Mouse (Mus musculus) forebrain, embryonic 12.5 days (tissue): Measurements from ENCODE around the gene Gm28047. TPM values are rescaled to one million over a fixed set of nuclear protein-coding genes. Genes with fewer than 3 reads are reported as not detected.
"Not testable (repeated sequence)": the region's sequence is repeated elsewhere in the genome, so short reads cannot be mapped to it uniquely, and the experiment has no call there.

Experiments used
- ATAC-seq: fragments of 200-750 bp; cut with Nextera tagmentation; 2 replicates; pipeline ENCODE4 v1.8.0; 2017; ENCODE audit warnings: moderate TSS enrichment; ENCODE audit not compliant: low FRiP score
- H3K27ac ChIP-seq: fragments of 300-500 bp; sonication (generic); 2 replicates; pipeline ENCODE4 v1.5.1; 2016; ENCODE audit warnings: mild to moderate bottlenecking
- H3K27me3 ChIP-seq: fragments of 300-500 bp; sonication (generic); 2 replicates; pipeline ENCODE4 v1.6.1; 2016; ENCODE audit warnings: mild to moderate bottlenecking
- H3K36me3 ChIP-seq: fragments of 300-500 bp; sonication (generic); replicated peaks from 2 replicates; pipeline ENCODE4 v1.6.1; 2016; ENCODE audit warnings: mild to moderate bottlenecking
- H3K4me1 ChIP-seq: fragments of 300-500 bp; sonication (generic); 2 replicates; pipeline ENCODE4 v1.6.1; 2016
- H3K4me2 ChIP-seq: fragments of 300-500 bp; sonication (generic); 2 replicates; pipeline ENCODE4 v1.6.1; 2016; ENCODE audit warnings: mild to moderate bottlenecking, moderate library complexity
- H3K4me3 ChIP-seq: fragments of 300-500 bp; sonication (generic); replicated peaks from 2 replicates; pipeline ENCODE4 v1.5.1; 2016; ENCODE audit warnings: mild to moderate bottlenecking
- H3K9ac ChIP-seq: fragments of 300-500 bp; sonication (generic); 2 replicates; pipeline ENCODE4 v1.6.1; 2016; ENCODE audit warnings: mild to moderate bottlenecking
- H3K9me3 ChIP-seq: fragments of 300-500 bp; sonication (generic); 2 replicates; pipeline ENCODE4 v1.6.1; 2016
- WGBS: fragments of 180-500 bp; shearing (Covaris S2); methylation state at CpG from one replicate; pipeline ENCODE4 v1.1.7; 2016; 5-methylcytosine and 5-hydroxymethylcytosine counted together
- polyA plus RNA-seq: library from polyadenylated mRNA; unstranded; fragments of >200 nt; fragmentation: Nextera tagmentation; extraction: Ambion mirVana; gene quantifications from 2 replicates; pipeline ENCODE4 v1.2.1, GENCODE M21; 2016

The Gm28047 gene
- polyA plus RNA-seq, 1 experiment from 2014 or later = not detected

GRCm38 (mm10) chr15:102614224-102614623 lies 10.6 kb downstream of the Gm28047 start:
- no peak overlapping the region for H3K4me3 ChIP-seq
- no peak overlapping the region for H3K4me2 ChIP-seq
- H3K36me3 ChIP-seq = no peaks in the 10 kb centered on the region
- no peak for ATAC-seq
- H3K27ac ChIP-seq = no peak overlapping the region
- no peaks in the 10 kb centered on the region for H3K4me1 ChIP-seq
- H3K9ac ChIP-seq = no peak overlapping the region
- no peaks in the 10 kb centered on the region for H3K27me3 ChIP-seq
- no peaks in the 10 kb centered on the region for H3K9me3 ChIP-seq

- Histone ChIP-seq H3K4me2 (no peak overlapping the region), H3K4me3 (no peak overlapping the region), H3K9me3 (no peaks in the 10 kb centered on the region), H3K36me3 (no peaks in the 10 kb centered on the region), H3K4me1 (no peaks in the 10 kb centered on the region), H3K9ac (no peak overlapping the region), H3K27me3 (no peaks in the 10 kb centered on the region), H3K27ac (no peak overlapping the region)
- ATAC-seq = no peak
These were observed 11.9 kb downstream of the Gm28047 start for GRCm38 (mm10) chr15:102612966-102613365.

- not testable (repeated sequence) for H3K9me3 ChIP-seq, H3K9ac ChIP-seq, H3K27ac ChIP-seq, ATAC-seq, H3K27me3 ChIP-seq, H3K4me1 ChIP-seq, H3K4me2 ChIP-seq, H3K4me3 ChIP-seq, H3K36me3 ChIP-seq
- 68% methylated on average over 1 of the region's 1 CpGs for WGBS
These were observed 16.3 kb downstream of the Gm28047 start for GRCm38 (mm10) chr15:102608586-102608985.

GRCm38 (mm10) chr15:102593996-102594656 lies 30.7 kb downstream of the Gm28047 start:
- no peak overlapping the region for H3K4me3 ChIP-seq
- no peak overlapping the region for H3K9ac ChIP-seq
- no peaks in the 10 kb centered on the region for H3K9me3 ChIP-seq
- no peaks in the 10 kb centered on the region for H3K36me3 ChIP-seq
- H3K27me3 ChIP-seq = no peaks in the 10 kb centered on the region
- no peak for ATAC-seq
- H3K27ac ChIP-seq = no peak overlapping the region
- H3K4me2 ChIP-seq = no peak overlapping the region
- 70% methylated on average over 8 of the region's 8 CpGs for WGBS
- H3K4me1 ChIP-seq = peaks cover 5% of the 10 kb centered on the region

- WGBS = 60% methylated on average over 1 of the region's 1 CpGs
- H3K36me3 ChIP-seq = no peaks in the 10 kb centered on the region
- peaks cover 5% of the 10 kb centered on the region for H3K4me1 ChIP-seq
- no peak for ATAC-seq
- H3K4me3 ChIP-seq = no peak overlapping the region
- H3K27me3 ChIP-seq = no peaks in the 10 kb centered on the region
- H3K9ac ChIP-seq = no peak overlapping the region
- H3K4me2 ChIP-seq = no peak overlapping the region
- H3K9me3 ChIP-seq = no peaks in the 10 kb centered on the region
- H3K27ac ChIP-seq = no peak overlapping the region
These were observed 32.2 kb downstream of the Gm28047 start for GRCm38 (mm10) chr15:102592674-102593073.

GRCm38 (mm10) chr15:102590567-102590966 lies 34.3 kb downstream of the Gm28047 start:
- ATAC-seq = no peak
- Histone ChIP-seq H3K9ac (no peak overlapping the region), H3K4me2 (no peak overlapping the region), H3K9me3 (no peaks in the 10 kb centered on the region), H3K27me3 (no peaks in the 10 kb centered on the region), H3K4me1 (peaks cover 7% of the 10 kb centered on the region), H3K36me3 (no peaks in the 10 kb centered on the region), H3K27ac (no peak overlapping the region), H3K4me3 (no peak overlapping the region)
- WGBS = 98% methylated on average over 1 of the region's 1 CpGs

- Histone ChIP-seq H3K4me3 (no peak overlapping the region), H3K4me2 (no peak overlapping the region), H3K9me3 (no peaks in the 10 kb centered on the region), H3K27me3 (no peaks in the 10 kb centered on the region), H3K27ac (no peak overlapping the region), H3K36me3 (no peaks in the 10 kb centered on the region), H3K4me1 (peaks cover 12% of the 10 kb centered on the region), H3K9ac (no peak overlapping the region)
- ATAC-seq = no peak
- WGBS = 96% methylated on average over 8 of the region's 8 CpGs
These were observed 35.0 kb downstream of the Gm28047 start for GRCm38 (mm10) chr15:102589826-102590225.

- H3K9me3 ChIP-seq = no peaks in the 10 kb centered on the region
- H3K36me3 ChIP-seq = no peaks in the 10 kb centered on the region
- no peak overlapping the region for H3K4me2 ChIP-seq
- H3K4me3 ChIP-seq = no peak overlapping the region
- H3K9ac ChIP-seq = no peak overlapping the region
- 57% methylated on average over 5 of the region's 5 CpGs for WGBS
- H3K4me1 ChIP-seq = peaks cover 21% of the 10 kb centered on the region
- H3K27me3 ChIP-seq = no peaks in the 10 kb centered on the region
- H3K27ac ChIP-seq = peak overlapping the region; percentile 48; the same call in 1 of the 2 replicates
- ATAC-seq = no peak
These were observed 39.4 kb downstream of the Gm28047 start for GRCm38 (mm10) chr15:102585501-102585900.

- peak overlapping the region; percentile 81 for H3K27ac ChIP-seq
- H3K4me3 ChIP-seq = no peak overlapping the region
- 16% methylated on average over 8 of the region's 8 CpGs for WGBS
- ATAC-seq = peak; percentile 58; the same call in 1 of the 2 replicates
- H3K9ac ChIP-seq = peak overlapping the region; percentile 21; the same call in 1 of the 2 replicates
- H3K4me1 ChIP-seq = peaks cover 21% of the 10 kb centered on the region
- no peaks in the 10 kb centered on the region for H3K36me3 ChIP-seq
- H3K27me3 ChIP-seq = no peaks in the 10 kb centered on the region
- H3K4me2 ChIP-seq = peak overlapping the region; percentile 33
- no peaks in the 10 kb centered on the region for H3K9me3 ChIP-seq
These were observed 41.0 kb downstream of the Gm28047 start for GRCm38 (mm10) chr15:102583708-102584383.

GRCm38 (mm10) chr15:102581205-102581604 lies 43.7 kb downstream of the Gm28047 start:
- H3K36me3 ChIP-seq = no peaks in the 10 kb centered on the region
- H3K9me3 ChIP-seq = no peaks in the 10 kb centered on the region
- no peak overlapping the region for H3K9ac ChIP-seq
- H3K27me3 ChIP-seq = no peaks in the 10 kb centered on the region
- WGBS = 93% methylated on average over 1 of the region's 1 CpGs
- H3K4me3 ChIP-seq = no peak overlapping the region
- no peak overlapping the region for H3K4me2 ChIP-seq
- H3K27ac ChIP-seq = no peak overlapping the region
- no peak for ATAC-seq
- H3K4me1 ChIP-seq = peaks cover 26% of the 10 kb centered on the region

GRCm38 (mm10) chr15:102578351-102578750 lies 46.5 kb downstream of the Gm28047 start:
- H3K27ac ChIP-seq = no peak overlapping the region
- no peak for ATAC-seq
- no peak overlapping the region for H3K4me3 ChIP-seq
- peaks cover 10% of the 10 kb centered on the region for H3K4me1 ChIP-seq
- no peak overlapping the region for H3K9ac ChIP-seq
- no peaks in the 10 kb centered on the region for H3K36me3 ChIP-seq
- H3K9me3 ChIP-seq = no peaks in the 10 kb centered on the region
- H3K4me2 ChIP-seq = no peak overlapping the region
- 86% methylated on average over 2 of the region's 2 CpGs for WGBS
- H3K27me3 ChIP-seq = no peaks in the 10 kb centered on the region

- 57% methylated on average over 1 of the region's 1 CpGs for WGBS
- no peaks in the 10 kb centered on the region for H3K36me3 ChIP-seq
- H3K27me3 ChIP-seq = no peaks in the 10 kb centered on the region
- H3K9ac ChIP-seq = no peak overlapping the region
- no peaks in the 10 kb centered on the region for H3K9me3 ChIP-seq
- peaks cover 5% of the 10 kb centered on the region for H3K4me1 ChIP-seq
- H3K27ac ChIP-seq = no peak overlapping the region
- no peak overlapping the region for H3K4me2 ChIP-seq
- H3K4me3 ChIP-seq = no peak overlapping the region
- ATAC-seq = no peak
These were observed 47.9 kb downstream of the Gm28047 start for GRCm38 (mm10) chr15:102576972-102577371.

GRCm38 (mm10) chr15:102572081-102572480 lies 52.8 kb downstream of the Gm28047 start:
- H3K36me3 ChIP-seq = no peaks in the 10 kb centered on the region
- H3K4me1 ChIP-seq = peaks cover 3% of the 10 kb centered on the region
- WGBS = 90% methylated on average over 3 of the region's 3 CpGs
- ATAC-seq = no peak
- no peak overlapping the region for H3K4me3 ChIP-seq
- H3K27ac ChIP-seq = no peak overlapping the region
- H3K27me3 ChIP-seq = no peaks in the 10 kb centered on the region
- H3K4me2 ChIP-seq = no peak overlapping the region
- H3K9me3 ChIP-seq = no peaks in the 10 kb centered on the region
- H3K9ac ChIP-seq = no peak overlapping the region
